Mouse (Mus musculus) midbrain, postnatal 0 days (tissue): Measurements from ENCODE around the gene Chid1. TPM values are rescaled to one million over a fixed set of nuclear protein-coding genes. Genes with fewer than 3 reads are reported as not detected.

Experiments used
- ATAC-seq: fragments of 200-750 bp; cut with Nextera tagmentation; 2 replicates; pipeline ENCODE4 v1.8.0; 2017; ENCODE audit warnings: moderate number of reproducible peaks, mild to moderate bottlenecking, moderate TSS enrichment, moderate library complexity; ENCODE audit not compliant: low FRiP score
- DNase-seq: peaks from one replicate; pipeline ENCODE4 v3.0.0-alpha.2; 2015; ENCODE audit warnings: low spot score
- H3K27ac ChIP-seq: fragments of 300-500 bp; sonication (generic); 2 replicates; pipeline ENCODE4 v1.5.1; 2014; ENCODE audit warnings: low read depth, mild to moderate bottlenecking, low read length, mixed read lengths
- H3K27me3 ChIP-seq: fragments of 300-500 bp; sonication (generic); 2 replicates; pipeline ENCODE4 v1.6.1; 2014; ENCODE audit warnings: low read length, control low read depth, mixed read lengths; ENCODE audit not compliant: insufficient read depth
- H3K36me3 ChIP-seq: fragments of 300-500 bp; sonication (generic); 2 replicates; pipeline ENCODE4 v1.6.1; 2014; ENCODE audit warnings: low read length, control low read depth, mixed read lengths; ENCODE audit not compliant: insufficient read depth
- H3K4me1 ChIP-seq: fragments of 300-500 bp; sonication (generic); 2 replicates; pipeline ENCODE4 v1.6.1; 2014; ENCODE audit warnings: mild to moderate bottlenecking, control low read depth, antibody characterized with exemption, low read length, mixed read lengths; ENCODE audit not compliant: insufficient read depth
- H3K4me2 ChIP-seq: fragments of 300-500 bp; sonication (generic); 2 replicates; pipeline ENCODE4 v1.6.1; 2014; ENCODE audit warnings: low read depth, mild to moderate bottlenecking, low read length, mixed read lengths; ENCODE audit not compliant: poor library complexity, severe bottlenecking
- H3K4me3 ChIP-seq: fragments of 300-500 bp; sonication (generic); 2 replicates; pipeline ENCODE4 v1.5.1; 2014; ENCODE audit warnings: low read depth, mild to moderate bottlenecking, low read length, moderate library complexity
- H3K9ac ChIP-seq: fragments of 300-500 bp; sonication (generic); replicated peaks from 2 replicates; pipeline ENCODE4 v1.6.1; 2014; ENCODE audit warnings: mild to moderate bottlenecking, low read length, moderate library complexity, mixed read lengths; ENCODE audit not compliant: poor library complexity, severe bottlenecking
- H3K9me3 ChIP-seq: fragments of 300-500 bp; sonication (generic); 2 replicates; pipeline ENCODE4 v1.6.1; 2016; ENCODE audit warnings: low read length, control low read depth
- CTCF ChIP-seq: IDR thresholded peaks from 2 replicates; pipeline ENCODE4 v1.5.1; 2016; ENCODE audit warnings: antibody characterized with exemption, mild to moderate bottlenecking
- WGBS: fragments of 180-500 bp; shearing (Covaris S2); extraction: QIAGEN DNeasy Blood & Tissue Kit; methylation state at CpG from one replicate; pipeline ENCODE4 v1.1.7; 2014; 5-methylcytosine and 5-hydroxymethylcytosine counted together
- polyA plus RNA-seq: library from polyadenylated mRNA; unstranded; fragments of >200 nt; fragmentation: Nextera tagmentation; extraction: Ambion mirVana; gene quantifications from 2 replicates; pipeline ENCODE4 v1.2.1, GENCODE M21; 2015
- total RNA-seq: library from RNA; depleted of rRNA; stranded (reverse); fragments of >200 nt; gene quantifications from 2 replicates; pipeline ENCODE4 v1.2.3, GENCODE M21; 2014

Gene Chid1
- total and polyA plus RNA-seq, 2 experiments from 2014 or later, result 35.4 to 47.5 TPM

- no peak overlapping the region for H3K4me2 ChIP-seq
- 88% methylated on average over 6 of the region's 6 CpGs for WGBS
- no peak for TF ChIP-seq CTCF
- peaks cover 9% of the 10 kb centered on the region for H3K27me3 ChIP-seq
- no peak for ATAC-seq
- H3K27ac ChIP-seq, result no peak overlapping the region
- H3K36me3 ChIP-seq, result peaks cover 22% of the 10 kb centered on the region
- H3K9ac ChIP-seq, result no peak overlapping the region
- H3K4me3 ChIP-seq, result no peak overlapping the region
- no peaks in the 10 kb centered on the region for H3K9me3 ChIP-seq
- H3K4me1 ChIP-seq, result peaks cover 27% of the 10 kb centered on the region
- DNase-seq, result no peak
Measured at GRCm38 (mm10) chr7:141472226-141472625, 67.4 kb downstream of the Chid1 start.

GRCm38 (mm10) chr7:141471236-141471635, 68.4 kb downstream of the Chid1 start:
- ATAC-seq, result no peak
- Histone ChIP-seq H3K27me3 (peaks cover 6% of the 10 kb centered on the region; the same call in 1 of the 2 replicates), H3K27ac (no peak overlapping the region), H3K4me2 (no peak overlapping the region), H3K9me3 (no peaks in the 10 kb centered on the region), H3K9ac (no peak overlapping the region), H3K4me3 (no peak overlapping the region), H3K36me3 (peaks cover 22% of the 10 kb centered on the region), H3K4me1 (peaks cover 28% of the 10 kb centered on the region)
- TF ChIP-seq CTCF, result no peak
- 89% methylated on average over 1 of the region's 1 CpGs for WGBS
- DNase-seq, result no peak

GRCm38 (mm10) chr7:141470637-141470944, 69.1 kb downstream of the Chid1 start:
- Histone ChIP-seq H3K4me3 (no peak overlapping the region), H3K27ac (no peak overlapping the region), H3K36me3 (peaks cover 22% of the 10 kb centered on the region), H3K9ac (no peak overlapping the region), H3K27me3 (peaks cover 4% of the 10 kb centered on the region; the same call in 1 of the 2 replicates), H3K4me1 (peaks cover 28% of the 10 kb centered on the region), H3K9me3 (no peaks in the 10 kb centered on the region), H3K4me2 (no peak overlapping the region)
- ATAC-seq (no peak), DNase-seq (no peak)
- no peak for TF ChIP-seq CTCF
- WGBS, result 93% methylated on average over 10 of the region's 10 CpGs

- 91% methylated on average over 18 of the region's 18 CpGs for WGBS
- ATAC-seq, result no peak
- TF ChIP-seq CTCF, result no peak
- DNase-seq, result no peak
- Histone ChIP-seq H3K27me3 (peaks cover 7% of the 10 kb centered on the region), H3K36me3 (peaks cover 22% of the 10 kb centered on the region), H3K4me3 (no peak overlapping the region), H3K4me1 (peaks cover 29% of the 10 kb centered on the region), H3K9me3 (no peaks in the 10 kb centered on the region), H3K9ac (no peak overlapping the region), H3K4me2 (0 out of 2 replicates have a peak overlapping the region, but pooled peaks have one; percentile 77), H3K27ac (no peak overlapping the region)
Measured at GRCm38 (mm10) chr7:141469901-141470636, 69.6 kb downstream of the Chid1 start.

- H3K9ac ChIP-seq, result peak overlapping the region; percentile 64
- H3K4me1 ChIP-seq, result peaks cover 32% of the 10 kb centered on the region
- peak overlapping the region; percentile 49; the same call in 1 of the 2 replicates for H3K4me3 ChIP-seq
- peak overlapping the region; percentile 77 for H3K4me2 ChIP-seq
- peaks cover 22% of the 10 kb centered on the region for H3K36me3 ChIP-seq
- TF ChIP-seq CTCF, result no peak
- ATAC-seq (no peak), DNase-seq (no peak)
- peaks cover 14% of the 10 kb centered on the region for H3K27me3 ChIP-seq
- H3K27ac ChIP-seq, result peak overlapping the region; percentile 80
- no peaks in the 10 kb centered on the region for H3K9me3 ChIP-seq
- 50% methylated on average over 6 of the region's 6 CpGs for WGBS
Measured at GRCm38 (mm10) chr7:141469352-141469751, 70.3 kb downstream of the Chid1 start.

GRCm38 (mm10) chr7:141468522-141469211, 71.0 kb downstream of the Chid1 start:
- peak overlapping the region; percentile 77 for H3K4me2 ChIP-seq
- DNase-seq (peak; percentile 87), ATAC-seq (peak; percentile 73)
- peak overlapping the region; percentile 80 for H3K27ac ChIP-seq
- no peaks in the 10 kb centered on the region for H3K9me3 ChIP-seq
- peaks cover 21% of the 10 kb centered on the region for H3K27me3 ChIP-seq
- peaks cover 22% of the 10 kb centered on the region for H3K36me3 ChIP-seq
- peak overlapping the region; percentile 64 for H3K9ac ChIP-seq
- 12% methylated on average over 8 of the region's 8 CpGs for WGBS
- peak; percentile 70 for TF ChIP-seq CTCF
- H3K4me1 ChIP-seq, result peaks cover 26% of the 10 kb centered on the region
- H3K4me3 ChIP-seq, result peak overlapping the region; percentile 49
